Mouse (Mus musculus) gastrocnemius, postnatal 4 days (tissue): ENCODE results near the gene Tbc1d10c. TPM values are rescaled to one million over a fixed set of nuclear protein-coding genes. Genes with fewer than 3 reads are reported as not detected.
A peak's percentile ranks its signal among the peaks of the same experiment; 100 is the strongest.

ENCODE experiments used
- DNase-seq, 2 experiments: peaks; one replicate each; pipeline ENCODE4 v3.0.0; 2021 to 2022; ENCODE audit warnings: low spot score in 2 of 2, mixed read lengths in 2 of 2
- long read RNA-seq, 2 experiments: library from polyadenylated mRNA; stranded (forward); transcript quantifications; one replicate each; pipeline ENCODE4 v2.0.0; 2021
- total RNA-seq, 2 experiments: library from RNA; stranded (reverse); gene quantifications; 2 replicates each; pipeline ENCODE4 v1.2.3; 2021

The Tbc1d10c gene
- 1 to 10 TPM; 5.1 to 5.2 TPM for total RNA-seq
- long read RNA-seq, experiment 1, partial matches to known transcripts: 1 of 7 reads
- long read RNA-seq, experiment 1, other reads (novel, unspliced or antisense): 4 of 7 reads
- long read RNA-seq, experiment 2, partial matches to known transcripts: 4 of 7 reads
- long read RNA-seq, experiment 2, other reads (novel, unspliced or antisense): 2 of 7 reads

DNA sequence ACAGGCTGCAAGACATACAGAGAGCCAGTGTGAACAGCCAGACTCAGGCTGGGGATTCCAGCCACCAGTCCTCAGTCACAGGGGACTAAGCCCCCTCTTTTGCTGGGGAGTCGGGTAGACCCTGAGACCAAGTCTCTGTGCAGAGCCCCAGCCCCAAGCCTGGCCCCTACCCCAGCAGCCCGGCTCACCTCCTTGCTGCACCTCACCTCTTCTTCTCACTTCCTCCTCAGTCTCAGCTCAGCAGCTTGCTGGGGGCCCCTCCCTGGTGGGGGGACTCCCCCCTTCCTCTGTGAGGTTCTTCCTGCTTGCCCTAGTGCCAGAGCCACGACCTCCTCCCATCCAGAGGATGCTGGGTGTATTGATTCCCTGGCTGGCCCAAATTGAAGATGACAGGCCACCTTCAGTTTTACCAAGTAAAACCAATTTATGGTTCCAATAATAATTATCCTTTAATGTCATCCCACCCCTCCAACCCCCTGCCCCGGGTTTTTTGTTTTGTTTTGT lies at the start of gene Tbc1d10c:
Gene Tbc1d10c (minus strand): TSS at position 454 of the 504 bp plus-strand sequence.
- no peak for DNase-seq

DNA sequence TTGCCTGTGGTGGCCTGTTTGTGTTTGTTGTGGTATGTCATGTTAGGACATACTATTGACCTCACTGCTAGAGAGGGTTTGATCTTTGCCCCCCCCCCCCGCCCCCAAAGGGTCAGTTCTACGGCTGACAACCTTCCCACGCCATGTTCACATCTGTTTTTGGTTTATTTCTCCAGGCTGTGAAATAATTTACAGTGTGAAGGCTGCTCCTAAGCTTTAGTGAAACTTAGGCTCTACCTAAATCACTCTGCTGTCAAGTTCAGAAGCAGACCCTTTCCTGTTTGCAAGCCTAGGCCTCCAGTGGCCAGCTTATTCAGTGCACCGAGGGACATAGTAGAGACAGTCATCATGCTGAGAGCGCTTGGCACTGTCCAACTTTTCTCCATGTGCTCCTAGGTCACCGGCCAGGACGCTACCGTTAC lies 49.2 kb upstream of the Tbc1d10c start:
- DNase-seq: no peak

DNA sequence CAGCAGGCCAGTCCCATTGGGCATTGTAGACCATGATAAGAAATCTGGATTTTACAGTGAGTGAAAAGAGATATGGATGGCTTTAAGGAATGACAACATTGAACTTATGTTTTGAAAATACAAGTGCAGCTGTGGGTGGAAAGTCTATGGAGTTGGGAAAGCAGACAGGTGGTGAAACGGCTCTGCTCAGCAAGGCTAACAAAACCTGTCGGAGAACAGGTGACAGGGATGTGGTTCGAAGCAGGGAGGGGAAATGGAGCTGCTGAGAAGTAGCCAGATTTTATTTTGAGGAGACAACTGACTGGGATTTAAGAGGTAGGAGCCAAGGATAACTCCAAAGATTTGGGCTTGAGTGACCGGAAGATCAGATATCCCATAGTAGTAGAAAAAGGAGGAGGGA lies 43.5 kb upstream of the Tbc1d10c start:
- DNase-seq: no peak

DNA sequence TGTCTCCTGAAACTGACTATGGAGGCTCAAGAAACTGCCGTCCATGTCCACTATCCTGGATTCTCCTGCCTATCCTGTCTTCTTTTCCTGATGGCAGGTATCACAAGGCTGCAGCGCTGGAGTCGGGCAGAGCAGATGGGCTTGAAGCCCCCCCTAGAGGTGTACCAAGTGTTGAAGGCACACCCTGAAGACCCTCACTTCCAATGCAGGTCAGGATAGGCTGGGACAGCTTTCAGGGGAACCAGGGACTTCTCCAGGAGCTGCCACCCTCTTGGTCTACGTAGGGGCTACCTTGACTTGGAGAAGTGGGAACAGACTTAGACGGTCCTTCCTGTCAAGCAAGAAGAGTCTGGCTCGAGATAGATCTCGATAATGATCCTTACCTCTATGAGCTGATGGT lies 41.6 kb upstream of the Tbc1d10c start:
- no peak for DNase-seq

DNA sequence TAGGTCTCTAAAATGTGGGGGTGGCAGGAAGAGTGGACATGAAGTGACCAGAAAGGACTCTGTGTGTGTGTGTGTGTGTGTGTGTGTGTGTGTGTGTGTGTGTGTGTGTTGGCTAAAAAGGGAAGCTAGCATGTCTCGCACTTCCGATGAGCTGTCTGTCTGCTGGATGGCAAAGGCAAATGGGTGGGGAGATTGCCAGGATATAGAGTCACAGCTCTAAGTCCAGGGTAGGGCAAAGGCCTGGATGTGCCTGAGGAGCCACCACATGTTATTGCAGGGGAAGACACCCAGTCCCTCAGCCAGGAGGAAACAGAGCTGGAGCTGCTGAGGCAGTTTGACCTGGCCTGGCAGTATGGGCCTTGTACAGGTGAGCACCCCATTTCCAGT lies 41.1 kb upstream of the Tbc1d10c start:
- DNase-seq: no peak

DNA sequence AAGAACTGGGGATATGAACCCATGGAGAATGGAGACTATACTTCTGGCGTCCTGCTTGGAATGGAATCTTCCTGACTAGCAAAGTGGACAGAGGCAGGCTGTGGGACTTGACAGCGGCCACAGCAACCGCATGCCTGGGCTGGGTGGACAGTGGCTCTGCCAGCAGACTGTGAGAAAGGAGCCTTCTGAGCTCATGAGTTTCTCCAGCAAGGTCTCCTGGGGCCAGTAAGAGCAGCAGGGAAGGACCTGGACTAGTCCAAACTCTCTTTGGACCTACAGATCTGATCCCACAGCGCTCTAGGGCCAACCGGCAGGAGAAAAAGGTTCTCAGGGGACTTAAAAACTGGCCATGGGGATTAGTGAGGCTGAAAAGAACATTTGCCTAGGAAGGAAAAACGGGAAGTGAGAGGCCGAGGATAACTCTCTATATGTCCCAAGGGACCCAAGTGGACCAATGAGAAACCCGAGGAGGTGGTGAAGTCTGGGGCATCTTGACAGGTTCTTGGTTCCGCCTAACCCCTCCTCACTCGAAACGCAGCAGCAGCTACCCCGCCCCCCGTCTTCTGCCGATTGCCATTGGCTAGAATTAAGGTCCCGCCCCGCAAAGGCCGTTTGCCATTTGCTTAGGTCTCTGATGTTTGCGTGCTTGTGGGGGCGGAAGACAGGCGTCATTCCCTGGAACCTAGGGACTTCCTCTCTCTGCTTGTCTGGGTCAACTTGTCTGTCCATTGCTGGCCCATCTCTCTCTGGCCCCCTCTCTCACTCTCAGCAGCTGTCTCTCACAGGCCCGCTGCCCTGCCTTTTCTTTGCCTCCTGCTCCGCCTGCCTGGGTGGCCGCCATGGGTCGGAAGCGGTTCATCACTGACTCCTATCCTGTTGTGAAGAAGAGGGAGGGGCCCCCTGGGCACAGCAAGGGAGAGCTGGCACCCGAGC lies 40.4 kb upstream of the Tbc1d10c start, which contains the start of gene Pold4:
Gene Pold4 (plus strand): TSS at position 647 of the 933 bp plus-strand sequence.
- DNase-seq: peak; percentile 95 to 97

DNA sequence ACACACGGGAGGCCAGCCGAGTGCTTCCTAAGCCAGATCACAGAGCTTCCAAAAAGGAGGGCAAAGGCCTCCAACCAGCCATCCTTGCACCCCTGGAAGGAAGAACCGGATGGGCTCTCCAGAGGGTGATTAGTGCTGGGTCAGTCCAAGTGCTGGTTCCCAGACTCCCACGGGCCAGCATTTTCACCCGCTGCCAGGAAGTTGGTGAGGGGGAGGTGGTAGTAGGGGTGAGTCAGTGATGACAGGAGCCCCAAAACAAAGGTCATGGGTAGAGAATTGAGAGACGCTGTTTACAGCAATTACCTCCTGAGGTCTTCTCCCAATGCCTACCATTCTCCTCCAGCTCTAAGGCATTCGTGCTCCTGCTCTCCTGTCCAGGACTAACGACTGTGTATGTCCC lies 39.3 kb upstream of the Tbc1d10c start:
- no peak for DNase-seq

DNA sequence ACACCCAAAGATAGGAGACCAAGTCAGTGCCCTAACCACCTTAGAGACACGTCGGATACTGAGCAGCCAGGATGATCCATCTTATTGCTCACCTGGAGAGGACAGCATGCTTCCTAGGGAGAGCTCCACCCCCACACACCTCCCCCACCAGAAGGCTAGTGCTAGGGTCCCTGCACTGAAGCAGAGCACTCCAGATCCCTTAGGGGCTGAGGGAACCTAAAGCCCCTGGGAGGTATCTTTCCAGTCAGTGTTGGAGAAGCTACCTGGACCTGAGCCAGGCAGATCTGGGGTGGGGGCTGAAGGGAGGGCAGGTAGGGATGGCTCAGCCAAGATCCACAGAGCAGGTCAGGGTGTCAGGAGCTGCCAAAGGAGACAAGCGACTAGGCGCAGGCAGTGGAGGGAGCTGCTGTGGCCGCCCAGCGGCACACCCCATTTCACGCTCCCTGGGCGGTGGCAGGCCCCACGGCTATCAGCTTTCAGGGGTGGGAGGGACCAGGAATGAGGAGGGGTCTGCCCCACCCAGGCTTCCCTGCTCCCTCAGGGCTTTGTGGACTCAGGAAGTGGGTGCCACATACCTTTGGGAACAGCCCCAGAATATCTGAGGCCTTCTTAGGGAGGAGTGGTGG lies 38.5 kb upstream of the Tbc1d10c start:
- no peak for DNase-seq

DNA sequence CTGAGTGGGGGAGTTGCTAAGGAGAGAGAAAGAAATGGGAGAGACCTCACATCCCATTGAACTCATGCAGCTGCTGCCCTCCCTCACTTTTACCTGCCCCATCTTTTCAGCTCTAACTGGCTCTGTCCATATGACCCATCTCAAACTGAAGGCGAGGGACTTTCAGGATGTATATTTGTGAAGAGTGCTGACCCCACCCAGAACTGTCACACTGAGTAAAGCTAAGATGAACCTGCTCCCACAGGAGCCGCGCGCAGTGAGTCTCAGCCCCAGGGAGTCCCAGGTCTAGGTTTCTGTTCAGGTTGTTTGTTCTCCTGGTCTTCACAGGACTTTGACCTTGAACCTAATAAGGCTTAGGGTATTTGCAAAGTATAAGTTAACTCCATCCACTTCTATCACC lies 37.8 kb upstream of the Tbc1d10c start:
- no peak for DNase-seq

DNA sequence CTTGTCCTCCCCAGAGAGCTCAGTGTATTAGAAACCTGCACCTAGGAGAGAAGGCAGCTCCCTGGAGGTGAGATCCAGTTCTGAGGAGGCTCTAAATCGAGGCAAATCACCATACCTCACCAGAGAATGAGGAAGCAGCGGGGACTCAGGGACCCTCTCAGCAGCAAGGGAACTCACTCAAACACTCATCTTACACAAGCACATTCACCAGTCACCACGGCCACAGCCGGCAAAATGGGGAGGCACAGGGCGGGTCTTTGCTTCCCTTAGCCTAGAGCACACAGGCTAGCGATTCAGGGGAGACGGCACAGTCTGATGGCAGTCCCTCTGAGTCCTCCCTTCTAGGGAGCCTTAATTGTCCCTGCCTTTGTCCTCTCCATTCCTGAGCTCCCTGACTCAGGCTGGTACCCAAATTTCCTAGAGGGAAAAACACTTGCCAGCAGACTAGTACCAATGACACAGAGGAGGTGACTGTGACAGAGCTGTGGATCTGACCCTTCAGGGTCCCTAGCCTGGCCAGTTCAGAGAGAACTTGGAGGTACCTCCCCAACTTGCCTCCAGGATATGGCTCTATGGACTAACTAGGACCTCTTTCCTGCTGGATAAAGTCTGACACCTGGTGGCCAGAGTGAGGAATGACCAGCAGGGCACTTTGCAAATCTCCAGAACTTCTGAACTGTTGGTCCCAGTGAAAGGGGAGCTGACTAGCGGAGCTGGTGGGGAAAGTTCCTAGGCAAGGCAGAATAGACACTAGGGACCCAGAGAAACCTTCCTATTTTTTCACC lies 37.0 kb upstream of the Tbc1d10c start:
- peak; percentile 43 to 61 for DNase-seq

DNA sequence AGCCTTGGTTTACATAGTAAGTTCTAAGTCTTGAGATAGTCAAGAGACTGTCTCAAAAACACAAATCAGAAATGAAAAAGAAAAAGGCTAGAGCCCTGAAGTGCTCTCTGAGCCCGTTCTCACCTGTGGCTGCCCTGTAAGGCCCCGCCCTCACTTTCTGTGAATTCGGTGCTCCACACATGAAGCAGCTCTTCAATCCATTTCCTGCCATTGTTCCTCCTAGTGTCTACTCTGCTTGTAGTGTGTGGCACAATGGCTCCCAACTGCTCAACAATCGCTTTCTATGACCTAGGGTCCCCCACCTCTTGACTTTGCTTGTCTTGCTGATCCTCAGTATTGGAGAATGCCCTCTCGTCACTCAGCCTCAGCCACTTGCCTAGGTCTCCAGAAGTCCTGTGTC lies 36.4 kb upstream of the Tbc1d10c start:
- DNase-seq: no peak

DNA sequence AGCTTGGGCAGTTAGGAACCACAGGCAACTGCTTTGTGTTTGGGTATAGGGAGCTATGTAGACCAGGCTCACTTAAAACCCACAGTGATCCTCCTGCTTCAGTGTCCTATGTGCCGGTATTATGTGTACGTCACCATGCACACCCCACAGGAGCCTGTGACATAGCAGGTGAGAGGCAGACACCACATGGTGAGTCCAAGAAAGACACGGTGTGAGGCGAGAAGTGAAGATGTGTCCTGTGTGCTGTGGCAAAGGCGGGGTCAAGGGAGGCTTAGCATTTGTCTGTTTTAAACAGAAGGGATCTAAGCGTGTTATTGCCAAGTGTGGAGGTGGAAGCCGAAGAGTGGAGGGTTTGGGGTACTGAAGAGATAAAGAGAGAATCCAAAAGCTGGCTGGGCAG lies 35.7 kb upstream of the Tbc1d10c start:
- DNase-seq: no peak

DNA sequence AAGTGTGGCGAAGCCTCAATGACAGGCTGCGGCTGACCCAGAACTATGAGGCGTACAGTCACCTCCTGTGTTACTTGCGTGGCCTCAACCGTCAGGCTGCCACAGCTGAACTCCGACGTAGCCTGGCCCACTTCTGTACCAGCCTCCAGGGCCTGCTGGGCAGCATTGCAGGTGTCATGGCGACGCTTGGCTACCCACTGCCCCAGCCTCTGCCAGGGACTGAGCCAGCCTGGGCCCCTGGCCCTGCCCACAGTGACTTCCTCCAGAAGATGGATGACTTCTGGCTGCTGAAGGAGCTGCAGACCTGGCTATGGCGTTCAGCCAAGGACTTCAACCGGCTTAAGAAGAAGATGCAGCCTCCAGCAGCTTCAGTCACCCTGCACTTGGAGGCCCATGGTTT lies 31.1 kb upstream of the Tbc1d10c start:
- no peak for DNase-seq

DNA sequence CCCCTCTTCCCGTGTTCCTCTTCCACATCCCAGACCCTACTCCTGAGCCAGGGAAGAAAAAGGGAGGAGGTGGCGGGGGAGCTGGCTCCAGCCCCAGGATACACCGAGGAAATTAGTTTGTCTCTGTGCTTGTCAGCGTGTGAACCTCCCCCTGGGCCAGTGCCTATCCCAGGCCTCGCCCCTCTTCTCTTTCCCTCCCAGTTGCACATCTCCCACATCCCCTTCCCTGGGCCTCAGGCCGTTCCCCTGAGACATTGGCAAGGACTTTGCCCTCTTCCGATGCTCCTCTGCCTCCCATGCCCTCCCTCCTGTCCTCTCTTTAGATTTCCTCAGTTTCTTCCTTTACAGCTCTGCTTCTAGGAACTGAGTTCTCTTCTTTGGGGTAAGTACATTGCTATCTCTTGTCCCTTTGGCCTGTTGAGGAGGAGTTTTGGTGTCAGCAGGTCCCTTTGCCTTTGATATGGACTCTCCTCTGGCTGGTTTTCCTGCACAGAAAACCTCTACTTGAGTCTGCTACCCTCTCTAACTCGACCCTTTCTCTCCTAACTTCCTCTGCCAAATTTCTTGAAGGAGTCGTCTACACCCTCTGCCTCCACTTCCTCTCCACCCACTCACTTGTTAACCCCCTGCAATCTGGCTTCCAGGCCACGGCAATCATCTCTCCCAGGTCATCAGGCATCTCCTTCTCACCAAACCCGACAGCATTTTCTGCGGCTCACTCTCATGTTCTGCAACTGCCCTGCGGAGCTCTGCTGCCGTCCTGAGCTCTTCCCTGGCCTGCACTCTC lies 30.1 kb upstream of the Tbc1d10c start:
- no peak for DNase-seq

DNA sequence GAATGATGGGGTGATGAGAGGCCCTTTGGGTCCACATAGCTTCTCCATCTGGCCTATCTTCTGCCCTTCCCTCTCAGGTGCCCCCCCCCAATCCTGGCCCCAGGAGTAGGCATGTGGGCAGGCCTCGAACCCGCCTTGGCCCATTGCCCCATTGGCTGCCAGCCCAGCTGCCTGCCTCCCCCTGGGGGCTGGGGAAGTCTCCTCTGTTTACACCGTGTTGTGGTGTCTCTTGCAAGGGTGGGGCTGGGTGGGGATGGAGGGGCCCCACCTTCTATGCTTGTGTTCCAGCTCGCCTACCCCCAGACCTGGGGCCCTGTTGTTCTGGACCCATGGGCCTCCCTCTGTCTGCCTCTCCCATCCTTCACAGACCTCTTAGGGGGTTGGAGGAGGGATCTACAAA lies 29.3 kb upstream of the Tbc1d10c start:
- DNase-seq: no peak

DNA sequence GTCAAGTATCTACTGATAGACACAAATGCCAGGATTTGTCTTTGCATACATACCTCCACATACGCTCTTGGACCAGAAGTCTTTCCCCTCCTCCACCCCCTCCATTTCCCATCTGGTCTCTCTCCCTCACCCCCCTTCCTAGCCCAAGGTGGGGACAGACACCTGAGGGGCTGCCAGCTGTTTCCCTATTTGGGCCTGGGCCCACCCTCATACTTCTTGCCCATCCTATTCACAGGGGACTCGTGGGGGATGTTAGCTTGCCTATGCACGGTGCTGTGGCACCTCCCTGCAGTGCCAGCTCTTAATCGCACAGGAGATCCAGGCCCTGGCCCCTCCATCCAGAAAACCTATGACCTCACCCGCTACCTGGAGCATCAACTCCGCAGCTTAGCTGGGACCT lies 28.9 kb upstream of the Tbc1d10c start:
- DNase-seq: no peak

DNA sequence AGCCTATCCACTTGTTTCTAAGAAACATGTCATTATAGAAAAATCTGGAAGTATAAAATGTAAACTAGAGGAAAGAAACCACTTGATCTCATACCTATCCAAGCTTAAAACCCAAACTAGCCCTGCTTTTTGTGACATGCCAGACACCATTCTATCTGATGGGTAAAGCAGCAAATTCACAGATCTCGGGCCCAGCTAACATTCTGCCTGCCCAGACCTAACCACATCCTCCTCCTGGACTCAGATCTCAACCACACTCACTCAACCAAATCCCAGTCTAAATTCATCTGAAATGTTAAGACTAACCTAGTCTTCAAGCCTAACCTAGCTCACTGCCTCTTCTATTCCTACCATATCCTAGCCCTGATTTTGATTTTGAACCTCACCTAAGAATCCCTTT lies 27.7 kb upstream of the Tbc1d10c start:
- DNase-seq: no peak

DNA sequence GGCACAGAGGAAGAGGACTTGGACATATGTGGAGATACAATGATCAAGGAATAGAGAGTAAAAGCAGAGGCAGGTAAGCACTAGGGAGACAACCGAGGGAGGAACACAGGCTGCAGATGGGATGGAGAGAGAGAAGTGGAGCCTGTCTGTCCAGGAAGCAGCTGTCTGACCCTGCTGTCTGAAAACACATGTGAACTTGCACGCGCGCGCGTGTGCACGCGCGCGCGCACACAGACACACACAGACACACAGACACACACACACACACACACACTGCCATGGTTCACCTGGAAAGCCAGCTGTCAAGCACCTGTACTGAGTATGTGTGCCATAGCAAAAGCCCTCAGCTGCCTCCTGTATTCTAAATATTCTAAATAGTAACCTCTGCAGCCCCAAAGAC lies 27.2 kb upstream of the Tbc1d10c start:
- DNase-seq: no peak

DNA sequence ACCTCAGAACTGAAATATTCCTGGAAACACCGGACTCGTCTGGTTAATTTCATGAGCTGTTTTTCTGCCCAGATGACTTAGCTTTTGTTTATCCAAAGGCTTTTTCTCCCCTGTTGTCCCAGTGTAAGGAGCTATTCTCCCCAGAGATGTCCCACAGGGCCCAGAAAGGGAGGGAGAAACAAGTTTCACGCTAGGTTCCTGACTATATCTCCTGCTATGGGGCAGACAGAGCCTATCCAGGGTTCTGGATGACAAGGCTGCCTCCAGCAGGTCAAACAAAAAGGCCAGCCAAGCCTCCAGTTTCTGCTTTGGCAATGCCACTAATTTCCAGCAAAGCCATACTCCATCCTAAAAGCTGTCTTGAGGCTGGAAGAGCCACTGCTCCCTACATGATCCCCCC lies 26.8 kb upstream of the Tbc1d10c start:
- no peak for DNase-seq

DNA sequence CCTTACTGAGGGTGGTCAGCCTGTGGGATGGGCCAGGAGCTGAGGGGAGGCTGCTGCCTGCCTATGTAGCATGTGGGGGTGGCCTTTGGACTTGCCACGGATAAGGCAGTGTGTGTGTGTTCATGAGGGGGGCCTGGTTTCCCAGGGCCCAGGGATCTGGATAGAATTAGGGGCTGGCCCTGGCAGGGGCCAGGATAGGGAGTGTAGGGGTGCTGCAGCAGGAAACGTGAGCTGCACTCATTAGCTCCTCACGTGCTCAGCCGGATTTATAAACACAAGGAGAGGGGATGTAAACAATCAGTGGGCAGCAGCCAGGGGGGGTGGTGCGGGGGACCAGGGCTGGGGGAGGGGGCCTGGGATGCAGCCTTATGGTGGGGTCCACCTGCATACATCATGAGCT lies 26.1 kb upstream of the Tbc1d10c start:
- DNase-seq: no peak
